Mouse (Mus musculus) embryonic facial prominence, embryonic 10.5 days (tissue): ENCODE data around the gene Exoc4. TPM values are rescaled to one million over a fixed set of nuclear protein-coding genes. Genes with fewer than 3 reads are reported as not detected.

Experiments used
- DNase-seq: peaks from one replicate; pipeline ENCODE4 v3.0.0-alpha.2; 2017; ENCODE audit warnings: low spot score
- H3K27ac ChIP-seq: fragments of 300-500 bp; sonication (generic); replicated peaks from 2 replicates; pipeline ENCODE4 v1.5.1; 2016; ENCODE audit warnings: mild to moderate bottlenecking
- H3K27me3 ChIP-seq: fragments of 300-500 bp; sonication (generic); replicated peaks from 2 replicates; pipeline ENCODE4 v1.6.1; 2016; ENCODE audit warnings: low read depth, mild to moderate bottlenecking; ENCODE audit not compliant: poor library complexity, severe bottlenecking
- H3K36me3 ChIP-seq: fragments of 300-500 bp; sonication (generic); replicated peaks from 2 replicates; pipeline ENCODE4 v1.6.1; 2016; ENCODE audit warnings: mild to moderate bottlenecking, moderate library complexity
- H3K4me1 ChIP-seq: fragments of 300-500 bp; sonication (generic); 2 replicates; pipeline ENCODE4 v1.6.1; 2016
- H3K4me3 ChIP-seq: fragments of 300-500 bp; sonication (generic); 2 replicates; pipeline ENCODE4 v1.5.1; 2016; ENCODE audit warnings: mild to moderate bottlenecking, moderate library complexity
- H3K9me3 ChIP-seq: fragments of 300-500 bp; sonication (generic); 2 replicates; pipeline ENCODE4 v1.6.1; 2016; ENCODE audit warnings: mild to moderate bottlenecking
- WGBS: fragments of 180-500 bp; shearing (Covaris S2); methylation state at CpG from one replicate; pipeline ENCODE4 v1.1.7; 2016; 5-methylcytosine and 5-hydroxymethylcytosine counted together
- polyA plus RNA-seq: library from polyadenylated mRNA; unstranded; fragments of >200 nt; fragmentation: Nextera tagmentation; extraction: Ambion mirVana; gene quantifications from 2 replicates; pipeline ENCODE4 v1.2.1, GENCODE M21; 2016

Gene Exoc4
- polyA plus RNA-seq, 1 experiment from 2014 or later = 32.1 TPM

DNA sequence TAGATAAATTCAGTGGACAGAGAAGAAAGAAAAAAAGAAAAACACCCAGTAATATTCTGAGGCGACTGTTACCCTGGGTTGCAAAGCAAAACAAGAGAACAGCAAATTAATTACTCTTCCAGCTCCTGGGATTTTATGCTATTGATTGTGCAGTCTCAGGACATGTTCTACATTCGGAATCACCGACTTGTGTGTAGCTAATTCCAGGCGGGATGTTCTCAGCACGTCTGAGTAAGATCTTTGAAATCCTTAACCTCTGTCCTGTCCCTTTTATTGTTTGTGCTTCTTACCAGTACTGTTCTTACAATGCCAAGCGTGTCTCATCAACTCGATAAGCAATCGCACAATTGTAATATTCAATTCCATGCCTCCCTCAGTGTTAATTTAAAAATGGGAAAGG lies 664.6 kb downstream of the Exoc4 start:
- WGBS = 75% methylated on average over 8 of the region's 8 CpGs
- no peak for DNase-seq
- H3K27me3 ChIP-seq = no peaks in the 10 kb centered on the region

DNA sequence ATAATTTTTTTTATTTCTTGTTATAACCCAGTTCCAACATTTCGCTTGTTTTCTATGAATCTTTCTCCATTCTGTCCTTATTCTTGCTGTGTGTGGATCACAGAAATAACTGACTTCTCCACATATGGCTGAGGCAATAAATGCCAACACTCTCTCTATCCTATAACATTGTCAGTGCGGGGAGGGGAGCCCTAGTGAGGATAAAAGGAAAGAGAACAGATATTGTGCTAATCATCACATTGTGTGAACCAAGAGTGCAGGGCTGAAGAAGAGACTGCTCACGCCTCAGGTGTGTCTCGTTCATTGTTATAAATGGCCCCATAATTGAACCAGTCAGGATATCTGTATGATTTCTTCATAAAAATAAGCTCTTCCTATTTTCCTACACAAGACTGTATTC lies 665.1 kb downstream of the Exoc4 start:
- no peaks in the 10 kb centered on the region for H3K27me3 ChIP-seq
- H3K36me3 ChIP-seq = no peaks in the 10 kb centered on the region
- H3K27ac ChIP-seq = no peak overlapping the region
- no peak for DNase-seq
- no peaks in the 10 kb centered on the region for H3K4me1 ChIP-seq
- H3K4me3 ChIP-seq = no peak overlapping the region
- WGBS = 93% methylated on average over 4 of the region's 4 CpGs
- no peaks in the 10 kb centered on the region for H3K9me3 ChIP-seq

More for the DNA sequence above, 664.6 kb downstream of the Exoc4 start:
- H3K4me3 ChIP-seq = no peak overlapping the region
- H3K36me3 ChIP-seq = no peaks in the 10 kb centered on the region
- no peaks in the 10 kb centered on the region for H3K9me3 ChIP-seq
- no peak overlapping the region for H3K27ac ChIP-seq
- H3K4me1 ChIP-seq = no peaks in the 10 kb centered on the region

DNA sequence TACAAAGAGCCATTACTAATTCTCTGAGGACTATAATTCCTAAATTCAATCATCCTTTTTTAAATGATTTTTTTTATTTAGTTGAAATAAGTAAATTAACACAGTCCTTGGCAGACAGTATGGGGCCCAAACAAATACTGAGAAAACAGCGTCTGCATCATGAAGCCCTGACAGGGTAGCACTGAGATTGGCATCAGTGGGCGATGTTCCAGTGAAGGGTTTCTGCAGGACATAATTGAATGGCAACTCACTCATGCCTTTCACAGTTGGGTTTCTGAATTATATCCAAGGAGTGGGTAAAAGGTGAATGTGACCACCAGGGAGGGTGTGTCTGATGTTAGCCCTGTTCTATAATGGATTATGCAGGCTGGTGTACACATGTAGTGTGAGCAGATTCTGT lies 674.7 kb downstream of the Exoc4 start:
- Histone ChIP-seq H3K36me3 (no peaks in the 10 kb centered on the region), H3K4me3 (no peak overlapping the region), H3K27me3 (no peaks in the 10 kb centered on the region), H3K4me1 (no peaks in the 10 kb centered on the region), H3K9me3 (no peaks in the 10 kb centered on the region), H3K27ac (no peak overlapping the region)
- 91% methylated on average over 2 of the region's 2 CpGs for WGBS
- DNase-seq = no peak

DNA sequence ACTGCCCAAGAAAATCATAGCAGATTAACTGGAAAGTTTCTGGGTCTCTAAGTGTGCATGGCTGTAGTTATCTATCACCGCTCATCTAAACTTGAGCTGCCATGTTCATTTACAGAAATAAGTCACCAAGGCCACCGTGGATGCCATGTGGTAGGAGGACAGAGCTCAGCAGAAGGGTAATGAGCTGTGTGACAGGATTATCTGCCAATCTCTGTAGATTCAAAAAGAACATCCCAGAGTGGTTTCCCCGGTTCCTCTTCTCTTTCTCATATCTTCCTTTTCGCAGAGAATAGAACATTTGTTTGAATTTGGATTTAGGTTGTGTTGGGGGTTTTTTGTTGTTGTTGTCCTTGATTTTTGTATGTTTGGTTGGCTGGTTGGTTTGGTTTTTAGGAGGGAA lies 676.0 kb downstream of the Exoc4 start:
- Histone ChIP-seq H3K27me3 (no peaks in the 10 kb centered on the region), H3K9me3 (no peaks in the 10 kb centered on the region), H3K36me3 (no peaks in the 10 kb centered on the region), H3K4me3 (no peak overlapping the region), H3K4me1 (peaks cover 9% of the 10 kb centered on the region), H3K27ac (no peak overlapping the region)
- no peak for DNase-seq
- 87% methylated on average over 4 of the region's 4 CpGs for WGBS

DNA sequence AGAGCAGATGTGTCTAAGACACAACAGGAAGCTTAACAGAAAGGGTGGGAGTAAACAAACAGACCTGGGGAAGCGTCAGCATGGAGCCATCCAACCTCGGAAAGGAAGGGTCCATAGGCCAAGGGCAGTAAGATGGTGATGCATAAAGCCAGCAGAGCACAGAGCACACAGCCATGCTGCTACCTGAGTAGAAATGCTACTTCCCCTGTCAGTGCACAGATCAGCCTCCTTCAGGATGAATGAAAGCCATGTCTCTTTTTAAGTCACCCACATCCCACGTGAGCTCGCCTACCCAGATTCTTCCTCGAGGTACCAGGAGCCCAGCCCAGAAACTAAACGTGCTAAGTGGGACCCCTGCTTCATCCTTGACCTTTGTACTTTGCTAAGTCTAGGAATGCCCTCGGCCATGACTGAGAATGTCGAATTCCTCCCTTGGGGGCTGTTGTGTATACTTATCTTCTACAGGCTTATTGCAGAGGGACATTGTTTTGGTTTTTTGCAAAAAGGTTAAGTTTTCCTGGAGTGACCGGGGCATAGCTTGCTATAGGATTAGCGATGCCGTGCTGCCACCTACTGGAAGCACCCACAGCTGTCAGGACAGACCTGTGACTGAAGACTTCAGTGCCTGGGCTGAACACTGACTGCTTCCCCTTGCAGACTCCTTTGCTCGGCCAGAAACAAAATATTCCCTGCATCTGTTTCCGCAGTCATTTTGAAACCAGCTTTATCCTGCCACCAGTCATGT lies 680.6 kb downstream of the Exoc4 start:
- no peak overlapping the region for H3K4me3 ChIP-seq
- H3K27me3 ChIP-seq = no peaks in the 10 kb centered on the region
- no peaks in the 10 kb centered on the region for H3K36me3 ChIP-seq
- H3K9me3 ChIP-seq = no peaks in the 10 kb centered on the region
- peak; percentile 83 for DNase-seq
- no peak overlapping the region for H3K27ac ChIP-seq
- peaks cover 10% of the 10 kb centered on the region for H3K4me1 ChIP-seq
- WGBS = 21% methylated on average over 13 of the region's 13 CpGs

DNA sequence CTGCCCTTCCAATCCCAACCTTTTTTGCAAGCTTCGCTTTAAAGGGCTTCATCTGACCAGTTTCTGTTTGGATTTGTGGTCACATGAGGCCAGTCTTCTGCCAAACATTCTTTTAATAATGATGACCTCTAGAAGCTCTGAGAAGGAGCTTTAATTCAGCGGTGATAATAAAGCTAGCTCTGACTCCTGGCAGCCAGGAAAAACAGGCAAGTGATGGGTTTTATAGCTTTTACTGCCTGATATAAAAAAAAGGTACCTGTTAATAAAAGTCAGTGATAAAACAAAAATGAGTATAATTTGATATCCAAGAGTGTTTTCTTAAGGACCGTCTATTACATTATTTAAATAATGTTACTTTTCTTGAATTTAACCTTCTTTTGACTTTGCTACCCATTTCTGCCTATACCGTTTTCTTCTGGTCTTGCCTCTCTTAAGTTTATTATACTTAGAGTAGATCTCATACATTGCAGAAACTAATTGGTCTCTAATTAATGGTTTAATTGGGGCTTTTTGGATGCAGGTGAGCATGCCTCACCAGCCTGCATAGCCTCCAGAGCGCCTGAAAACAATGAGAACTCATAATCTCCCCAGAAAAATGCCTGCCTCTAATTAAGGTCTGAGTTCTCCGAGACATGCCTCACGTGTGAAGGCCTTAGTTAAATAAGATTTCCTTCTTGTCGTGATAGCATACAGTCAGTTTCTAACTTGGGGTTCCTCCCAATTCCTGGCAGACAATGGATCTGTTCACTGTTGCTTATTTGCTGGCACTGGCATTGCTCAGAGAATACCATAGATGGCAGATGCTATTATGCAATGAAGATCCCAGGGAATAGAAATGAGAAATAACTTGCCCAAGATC lies 681.4 kb downstream of the Exoc4 start:
- Histone ChIP-seq H3K9me3 (no peaks in the 10 kb centered on the region), H3K27ac (no peak overlapping the region), H3K4me3 (no peak overlapping the region), H3K27me3 (no peaks in the 10 kb centered on the region), H3K4me1 (peaks cover 10% of the 10 kb centered on the region), H3K36me3 (no peaks in the 10 kb centered on the region)
- 70% methylated on average over 8 of the region's 8 CpGs for WGBS
- no peak for DNase-seq

DNA sequence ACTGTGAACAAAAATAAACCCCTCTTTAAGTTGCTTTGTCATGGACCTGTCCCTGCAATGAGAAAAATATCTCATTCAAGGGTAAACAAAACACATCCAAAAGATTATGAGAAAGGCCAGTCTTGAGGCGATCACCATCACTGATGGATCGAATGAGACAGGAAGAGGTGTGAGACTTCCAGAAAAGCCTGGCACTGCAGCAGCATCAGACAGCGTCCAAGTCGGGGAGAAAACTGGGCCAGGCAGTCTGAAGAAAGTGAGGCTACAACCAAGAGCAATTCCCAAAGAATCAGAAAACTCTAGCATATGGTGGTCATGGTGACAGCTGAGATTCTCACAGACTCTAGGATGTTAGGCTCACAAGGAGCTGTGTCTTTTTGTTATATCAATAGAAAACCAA lies 689.0 kb downstream of the Exoc4 start:
- H3K4me1 ChIP-seq = no peaks in the 10 kb centered on the region

GRCm38 (mm10) chr6:33939169-33939568 lies 690.3 kb downstream of the Exoc4 start:
- no peak overlapping the region for H3K27ac ChIP-seq
- 77% methylated on average over 5 of the region's 5 CpGs for WGBS
- no peak for DNase-seq

More for the DNA sequence above, 689.0 kb downstream of the Exoc4 start:
- WGBS = 92% methylated on average over 4 of the region's 4 CpGs
- Histone ChIP-seq H3K27me3 (no peaks in the 10 kb centered on the region), H3K36me3 (no peaks in the 10 kb centered on the region), H3K9me3 (no peaks in the 10 kb centered on the region), H3K4me3 (no peak overlapping the region), H3K27ac (no peak overlapping the region)
- DNase-seq = no peak

DNA sequence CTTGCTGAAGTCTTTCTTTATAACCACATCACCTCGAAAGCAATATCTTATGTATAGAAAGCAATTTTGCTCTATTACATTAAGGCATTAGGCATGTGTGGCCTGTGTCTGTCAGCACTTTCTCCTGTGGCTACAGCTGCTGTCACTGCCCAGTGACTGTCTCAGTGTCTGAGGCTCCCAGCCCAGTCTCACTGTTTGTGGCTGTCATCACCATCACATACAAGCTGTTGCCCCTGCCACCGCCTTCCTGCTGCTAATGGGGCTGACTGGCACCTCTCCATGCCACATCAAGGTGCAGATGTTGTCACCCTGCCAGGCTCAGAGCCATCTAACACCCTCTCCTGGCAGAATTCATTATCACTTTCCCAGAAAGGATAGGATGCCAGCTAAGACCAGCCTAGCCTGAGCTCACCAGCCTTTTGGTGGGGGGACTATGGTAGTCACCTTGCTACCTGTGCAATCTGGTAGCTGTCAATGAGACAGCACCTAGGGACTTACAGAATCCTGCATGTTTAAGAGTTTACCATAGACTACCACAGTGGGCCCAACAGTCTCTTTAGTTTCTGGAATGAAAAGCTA lies 698.1 kb downstream of the Exoc4 start:
- Histone ChIP-seq H3K4me3 (no peak overlapping the region), H3K4me1 (no peaks in the 10 kb centered on the region), H3K27ac (no peak overlapping the region), H3K9me3 (no peaks in the 10 kb centered on the region), H3K36me3 (no peaks in the 10 kb centered on the region), H3K27me3 (no peaks in the 10 kb centered on the region)
- WGBS = 92% methylated on average over 2 of the region's 2 CpGs
- no peak for DNase-seq

More at GRCm38 (mm10) chr6:33939169-33939568, 690.3 kb downstream of the Exoc4 start:
- H3K4me1 ChIP-seq = no peaks in the 10 kb centered on the region
- no peaks in the 10 kb centered on the region for H3K9me3 ChIP-seq
- H3K36me3 ChIP-seq = no peaks in the 10 kb centered on the region
- no peaks in the 10 kb centered on the region for H3K27me3 ChIP-seq
- no peak overlapping the region for H3K4me3 ChIP-seq

DNA sequence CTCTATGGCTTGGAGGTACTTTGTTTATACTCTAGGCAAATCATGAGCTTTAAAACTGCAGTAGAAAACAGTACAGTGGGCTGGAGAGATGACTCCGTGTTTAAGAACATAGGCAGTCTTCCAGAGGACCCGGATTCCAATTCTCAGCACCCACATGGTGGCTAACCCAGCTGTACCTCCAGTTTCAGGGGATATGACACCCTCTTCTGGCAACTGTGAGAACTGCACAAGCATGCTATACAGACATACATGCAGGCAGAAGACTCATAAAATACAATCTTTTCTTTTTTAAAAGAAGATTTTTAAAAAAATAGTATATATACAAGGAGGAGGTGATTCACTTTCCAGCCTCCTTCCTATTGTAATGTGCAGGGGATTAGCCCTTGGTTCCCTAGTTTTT lies 701.2 kb downstream of the Exoc4 start:
- Histone ChIP-seq H3K36me3 (no peaks in the 10 kb centered on the region), H3K4me3 (no peak overlapping the region), H3K27me3 (no peaks in the 10 kb centered on the region), H3K4me1 (no peaks in the 10 kb centered on the region), H3K27ac (no peak overlapping the region), H3K9me3 (no peaks in the 10 kb centered on the region)
- DNase-seq = no peak
- 90% methylated on average over 2 of the region's 2 CpGs for WGBS

- H3K27ac ChIP-seq = no peak overlapping the region
- no peaks in the 10 kb centered on the region for H3K4me1 ChIP-seq
- H3K27me3 ChIP-seq = no peaks in the 10 kb centered on the region
- no peaks in the 10 kb centered on the region for H3K36me3 ChIP-seq
- no peak for DNase-seq
- H3K4me3 ChIP-seq = no peak overlapping the region
- 90% methylated on average over 7 of the region's 7 CpGs for WGBS
- H3K9me3 ChIP-seq = no peaks in the 10 kb centered on the region
These were observed 706.6 kb downstream of the Exoc4 start for GRCm38 (mm10) chr6:33955469-33955868.

DNA sequence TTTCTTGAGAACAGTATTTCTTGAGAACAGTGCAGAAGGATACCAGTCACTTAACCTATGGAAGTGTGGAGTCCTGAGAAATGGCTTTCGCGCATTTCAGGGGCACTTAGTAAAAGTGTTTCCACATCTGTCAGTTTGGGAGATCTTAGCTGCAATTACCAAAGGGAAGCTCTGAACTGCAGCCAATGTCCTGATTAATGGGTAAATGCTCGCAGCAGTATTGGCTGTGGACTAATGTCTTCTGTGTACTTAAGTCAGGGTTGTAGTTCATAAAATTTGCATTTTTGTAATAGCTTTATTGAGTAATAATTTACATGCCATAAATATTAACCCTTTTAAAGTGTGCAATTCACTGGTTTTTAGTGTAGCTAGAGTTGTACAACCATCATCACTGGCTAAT lies 709.4 kb downstream of the Exoc4 start:
- no peak for DNase-seq
- Histone ChIP-seq H3K27ac (no peak overlapping the region), H3K36me3 (no peaks in the 10 kb centered on the region), H3K9me3 (no peaks in the 10 kb centered on the region), H3K4me3 (no peak overlapping the region), H3K27me3 (no peaks in the 10 kb centered on the region), H3K4me1 (peaks cover 5% of the 10 kb centered on the region; the same call in 1 of the 2 replicates)
- 83% methylated on average over 3 of the region's 3 CpGs for WGBS
